ENCODE assay signal across 9 mouse cellular contexts in genomic region chr11:84042808-84043762, GRCm38 (mm10). TPM values are rescaled to one million over a fixed set of nuclear protein-coding genes. Genes with fewer than 3 reads are reported as not detected.
DNase-seq lines count a peak whose midpoint lies in the region; ATAC-seq and TF ChIP-seq lines count a peak whose summit lies in the region.
"Had no signal": no experiment of that assay in that cellular context is flagged by ENCODE, and none has a peak within 500 bp of the region (broad histone marks: within the 10 kb centered on the region; RNA-seq: fewer than 3 reads in every experiment).

No protein-coding gene starts in this region.

- 57% methylated on average over 14 of the region's 14 CpGs for WGBS in lung, embryonic 15.5 days
- 74% methylated on average over 14 of the region's 14 CpGs for WGBS in lung, adult 2 months
- WGBS in hindbrain, embryonic 13.5 days = 17% methylated on average over 14 of the region's 14 CpGs
- 30% methylated on average over 14 of the region's 14 CpGs for WGBS in midbrain, embryonic 10.5 days
- WGBS in intestine, postnatal 0 days = 79% methylated on average over 14 of the region's 14 CpGs

- TF ChIP-seq CTCF in lung, adult 2 months (IDR thresholded peaks at IDR 0.05; ENCODE audit: insufficient read depth, low read length) = no peak
- TF ChIP-seq CTCF in intestine, postnatal 0 days (IDR thresholded peaks at IDR 0.05; ENCODE audit: low read depth) = no peak

- no peak for DNase-seq in lung, adult 2 months
- peak; percentile 92 for DNase-seq in embryo, embryonic 10.5 days (ENCODE audit: low spot score)
- peak; percentile 82 for DNase-seq in midbrain, embryonic 10.5 days (ENCODE audit: low spot score)
- no peak for DNase-seq in testis, postnatal 10 days (ENCODE audit: low spot score)
- DNase-seq: liver, embryonic 13.5 days had no signal

- TF ChIP-seq POLR2A in lung, adult 2 months (IDR thresholded peaks at IDR 0.05; ENCODE audit: borderline replicate concordance, extremely low read depth, low read depth, low read length) = no peak

- H3K9me3 ChIP-seq in lung, embryonic 15.5 days = no peaks in the 10 kb centered on the region
- no peaks in the 10 kb centered on the region for H3K9me3 ChIP-seq in hindbrain, embryonic 13.5 days
- H3K9me3 ChIP-seq in midbrain, embryonic 10.5 days (replicated peaks) = no peaks in the 10 kb centered on the region
- no peaks in the 10 kb centered on the region for H3K9me3 ChIP-seq in intestine, postnatal 0 days (ENCODE audit: control insufficient read depth)
- H3K9me3 ChIP-seq: liver, embryonic 13.5 days had no signal

- H3K9ac ChIP-seq in lung, embryonic 15.5 days = no peak overlapping the region
- peak overlapping the region; percentile 39 for H3K9ac ChIP-seq in hindbrain, embryonic 13.5 days
- H3K9ac ChIP-seq in intestine, postnatal 0 days (ENCODE audit: low read depth, low read length) = no peak overlapping the region
- H3K9ac ChIP-seq: liver, embryonic 13.5 days had no signal

- no peak overlapping the region for H3K4me3 ChIP-seq in lung, embryonic 15.5 days
- H3K4me3 ChIP-seq in lung, adult 2 months (replicated peaks; ENCODE audit: extremely low read depth, low read depth, low read length) = no peak overlapping the region
- no peak overlapping the region for H3K4me3 ChIP-seq in hindbrain, embryonic 13.5 days
- peak overlapping the region; percentile 16; the same call in 1 of the 2 replicates for H3K4me3 ChIP-seq in midbrain, embryonic 10.5 days
- no peak overlapping the region for H3K4me3 ChIP-seq in intestine, postnatal 0 days (ENCODE audit: low read depth, low read length)
- H3K4me3 ChIP-seq: liver, embryonic 13.5 days had no signal

- no peak overlapping the region for H3K27ac ChIP-seq in lung, embryonic 15.5 days
- H3K27ac ChIP-seq in hindbrain, embryonic 13.5 days = peak overlapping the region; percentile 89
- H3K27ac ChIP-seq in midbrain, embryonic 10.5 days (replicated peaks) = peak overlapping the region; percentile 78
- H3K27ac ChIP-seq in intestine, postnatal 0 days (ENCODE audit: low read depth, low read length) = no peak overlapping the region
- H3K27ac ChIP-seq: liver, embryonic 13.5 days had no signal

- H3K36me3 ChIP-seq in lung, embryonic 15.5 days = no peaks in the 10 kb centered on the region
- H3K36me3 ChIP-seq in hindbrain, embryonic 13.5 days = peaks cover 32% of the 10 kb centered on the region
- H3K36me3 ChIP-seq in midbrain, embryonic 10.5 days = peaks cover 39% of the 10 kb centered on the region
- peaks cover 43% of the 10 kb centered on the region for H3K36me3 ChIP-seq in intestine, postnatal 0 days (ENCODE audit: control insufficient read depth, insufficient read depth)

- H3K4me2 ChIP-seq in lung, embryonic 15.5 days = no peak overlapping the region
- peak overlapping the region; percentile 21; the same call in 1 of the 2 replicates for H3K4me2 ChIP-seq in hindbrain, embryonic 13.5 days
- H3K4me2 ChIP-seq in intestine, postnatal 0 days (replicated peaks; ENCODE audit: low read depth) = no peak overlapping the region
- H3K4me2 ChIP-seq: liver, embryonic 13.5 days had no signal

- H3K27me3 ChIP-seq in lung, embryonic 15.5 days = no peaks in the 10 kb centered on the region
- no peaks in the 10 kb centered on the region for H3K27me3 ChIP-seq in hindbrain, embryonic 13.5 days
- H3K27me3 ChIP-seq in midbrain, embryonic 10.5 days (ENCODE audit: low read depth, poor library complexity, severe bottlenecking) = peaks cover 13% of the 10 kb centered on the region; the same call in 1 of the 2 replicates
- no peaks in the 10 kb centered on the region for H3K27me3 ChIP-seq in intestine, postnatal 0 days (replicated peaks; ENCODE audit: control insufficient read depth, insufficient read depth, low read length)
- H3K27me3 ChIP-seq: liver, embryonic 13.5 days had no signal

- peak; percentile 28; the same call in 1 of the 2 replicates for ATAC-seq in lung, embryonic 15.5 days (ENCODE audit: borderline replicate concordance, extremely low read depth, low FRiP score, low TSS enrichment)
- ATAC-seq in hindbrain, embryonic 13.5 days (ENCODE audit: low FRiP score) = peak; percentile 90
- ATAC-seq in megakaryocyte progenitor cell, adult 5-6 weeks (replicated peaks; ENCODE audit: poor library complexity) = no peak
- no peak for ATAC-seq in intestine, postnatal 0 days

- peaks cover 25% of the 10 kb centered on the region for H3K4me1 ChIP-seq in lung, embryonic 15.5 days
- no peaks in the 10 kb centered on the region for H3K4me1 ChIP-seq in lung, adult 2 months (ENCODE audit: control insufficient read depth, insufficient read depth, low read length)
- H3K4me1 ChIP-seq in hindbrain, embryonic 13.5 days (replicated peaks) = peaks cover 50% of the 10 kb centered on the region
- peaks cover 68% of the 10 kb centered on the region for H3K4me1 ChIP-seq in midbrain, embryonic 10.5 days
- H3K4me1 ChIP-seq in intestine, postnatal 0 days (replicated peaks; ENCODE audit: control insufficient read depth, insufficient read depth, low read length) = no peaks in the 10 kb centered on the region

RNA-seq across cellular contexts. Expression of gene Dusp14, which starts 26.0 kb away (rescaled TPM):
- polyA plus RNA-seq in lung, embryonic 15.5 days (2015; fragmentation: Nextera tagmentation; extraction: Ambion mirVana) = 20.7 and 24.3 TPM in 2 replicates
- polyA plus RNA-seq in lung, adult 2 months (2012; rRNA removed) = 70.3 and 122 TPM in 2 replicates
- polyA plus RNA-seq in hindbrain, embryonic 13.5 days (2015; fragmentation: Nextera tagmentation; extraction: Ambion mirVana) = 10.0 and 13.0 TPM in 2 replicates
- polyA plus RNA-seq in midbrain, embryonic 10.5 days (2016; fragmentation: Nextera tagmentation; extraction: Ambion mirVana) = 10.3 and 10.8 TPM in 2 replicates
- not detected in 2 replicates for total RNA-seq in megakaryocyte progenitor cell, adult 5-6 weeks (2015)
- not detected in 2 replicates for total RNA-seq in megakaryocyte progenitor cell, adult 5-6 weeks (2017)
- 27.6 and 28.0 TPM in 2 replicates for polyA plus RNA-seq in intestine, postnatal 0 days (2015; fragmentation: Nextera tagmentation; extraction: Ambion mirVana)

Comparison
In these comparisons a context has a peak if more than half of its experiments do, and no peak if none do; other contexts are left out.
1. ATAC-seq: peak in lung, embryonic 15.5 days (single experiment) and hindbrain, embryonic 13.5 days (single experiment); none in megakaryocyte progenitor cell, adult 5-6 weeks (single experiment) and intestine, postnatal 0 days (single experiment).
2. H3K27ac ChIP-seq: peak in hindbrain, embryonic 13.5 days (single experiment) and midbrain, embryonic 10.5 days (single experiment); none in lung, embryonic 15.5 days (single experiment) and intestine, postnatal 0 days (single experiment).
3. DNase-seq: peak in embryo, embryonic 10.5 days (single experiment) and midbrain, embryonic 10.5 days (single experiment); none in lung, adult 2 months (single experiment) and testis, postnatal 10 days (single experiment).